In genomic region chr9:22886351-22886750, GRCm38 (mm10) we compare ENCODE assay signal across 25 mouse cellular contexts.
DNase-seq lines count a peak whose midpoint lies in the region; ATAC-seq and TF ChIP-seq lines count a peak whose summit lies in the region.
"Had no signal": no experiment of that assay in that cellular context is flagged by ENCODE, and none has a peak within 500 bp of the region (broad histone marks: within the 10 kb centered on the region; RNA-seq: fewer than 3 reads in every experiment).

No protein-coding gene starts in this region.

- no peaks in the 10 kb centered on the region for H3K4me1 ChIP-seq in heart, embryonic 10.5 days
- H3K4me1 ChIP-seq in CH12.LX (ENCODE audit: control insufficient read depth in 1 of 2, insufficient read depth in 2 of 2): peaks cover 9 to 34% of the 10 kb centered on the region in 2 experiments; a peak in 3 of 4 replicates
- H3K4me1 ChIP-seq: embryonic facial prominence, embryonic 15.5 days; lung, embryonic 15.5 days had no signal

- H3K27ac ChIP-seq in heart, embryonic 10.5 days: no peak overlapping the region
- no peak overlapping the region for H3K27ac ChIP-seq in CH12.LX (ENCODE audit: insufficient read depth, low read depth)
- H3K27ac ChIP-seq: embryonic facial prominence, embryonic 15.5 days; heart, adult 2 months; hindbrain, embryonic 14.5 days; limb, embryonic 12.5 days; lung, embryonic 15.5 days had no signal

- H3K27me3 ChIP-seq in heart, embryonic 10.5 days (ENCODE audit: insufficient read depth, poor library complexity, severe bottlenecking): no peaks in the 10 kb centered on the region
- no peaks in the 10 kb centered on the region for H3K27me3 ChIP-seq in CH12.LX (replicated peaks)
- H3K27me3 ChIP-seq: embryonic facial prominence, embryonic 15.5 days; limb, embryonic 12.5 days; lung, embryonic 15.5 days had no signal

- H3K36me3 ChIP-seq in heart, embryonic 10.5 days: no peaks in the 10 kb centered on the region
- no peaks in the 10 kb centered on the region for H3K36me3 ChIP-seq in CH12.LX (replicated peaks in 1 of 2; ENCODE audit: control insufficient read depth in 1 of 2, insufficient read depth in 1 of 2, low read length in 1 of 2)
- H3K36me3 ChIP-seq: embryonic facial prominence, embryonic 15.5 days; limb, embryonic 12.5 days; lung, embryonic 15.5 days had no signal

- no peak overlapping the region for H3K9ac ChIP-seq in CH12.LX (ENCODE audit: insufficient read depth, low read depth)
- H3K9ac ChIP-seq: embryonic facial prominence, embryonic 15.5 days; hindbrain, embryonic 14.5 days; limb, embryonic 12.5 days; lung, embryonic 15.5 days had no signal

- H3K4me2 ChIP-seq in CH12.LX (ENCODE audit: insufficient read depth, low read depth, poor library complexity, severe bottlenecking): no peak overlapping the region
- H3K4me2 ChIP-seq: embryonic facial prominence, embryonic 15.5 days; hindbrain, embryonic 14.5 days; limb, embryonic 12.5 days; liver, embryonic 11.5 days; lung, embryonic 15.5 days; midbrain, embryonic 11.5 days had no signal

- H3K9me3 ChIP-seq in heart, embryonic 10.5 days: no peaks in the 10 kb centered on the region
- H3K9me3 ChIP-seq in CH12.LX (replicated peaks; ENCODE audit: low read length): peaks cover 3% of the 10 kb centered on the region
- H3K9me3 ChIP-seq: embryonic facial prominence, embryonic 15.5 days; limb, embryonic 12.5 days; lung, embryonic 15.5 days had no signal

- TF ChIP-seq EP300 in CH12.LX (IDR thresholded peaks at IDR 0.05; ENCODE audit: low read length): 0 out of 2 replicates have a peak, but pooled peaks have one; percentile 37

- dilution Hi-C loops in CH12.LX (cut with MboI; ENCODE audit: extremely low pct_ligation_motif_present, extremely low pct_unique_long_range_greater_than_20kb, low sequenced_read_pairs): no loop called here

- TF ChIP-seq CTCF in CH12.LX (conservative IDR thresholded peaks at IDR 0.05 in 1 of 2, IDR thresholded peaks at IDR 0.05 in 1 of 2; ENCODE audit: low read depth in 2 of 2, low read length in 2 of 2): no peak

- no peak overlapping the region for H3K4me3 ChIP-seq in heart, embryonic 10.5 days
- H3K4me3 ChIP-seq in CH12.LX (replicated peaks in 1 of 3; ENCODE audit: low read depth in 2 of 3, low read length in 2 of 3, poor library complexity in 1 of 3): no peak overlapping the region
- H3K4me3 ChIP-seq: embryonic facial prominence, embryonic 15.5 days; heart, adult 2 months; limb, embryonic 12.5 days; lung, embryonic 15.5 days had no signal

- 80% methylated on average over 4 of the region's 4 CpGs for WGBS in heart, embryonic 10.5 days

- DNase-seq in adrenal gland, postnatal 14 days: peak; percentile 12
- no peak for DNase-seq in adrenal gland, adult 2 months
- DNase-seq in heart, adult 18-20 months: peak; percentile 28 to 50
- DNase-seq in heart, embryonic 10.5 days (ENCODE audit: low spot score): no peak
- peak; percentile 77 for DNase-seq in CH12.LX (ENCODE audit: extremely low read depth)
- DNase-seq in skeletal muscle tissue, adult 2 months (ENCODE audit: low read depth, low spot score): peak; percentile 26
- DNase-seq: adrenal gland, postnatal 25 days; cerebellum, adult 18-20 months; cerebellum, postnatal 10 days; gastrocnemius, postnatal 14 days; kidney, adult 11 months; kidney, postnatal 14 days; layer of hippocampus, adult 9-11 months; thymus, postnatal 4 days had no signal

- no peak for TF ChIP-seq RAD21 in CH12.LX (IDR thresholded peaks at IDR 0.05; ENCODE audit: low read depth, low read length)

- no peak for TF ChIP-seq POLR2A in CH12.LX (IDR thresholded peaks at IDR 0.05; ENCODE audit: low read depth, low read length)

- H3K79me2 ChIP-seq in CH12.LX (replicated peaks; ENCODE audit: control insufficient read depth, extremely low read depth, insufficient read depth, poor library complexity, severe bottlenecking): no peaks in the 10 kb centered on the region

- in situ Hi-C loops in CH12.LX (cut with MboI; ENCODE audit: low pct_ligation_motif_present, low pct_unique_long_range_greater_than_20kb, low sequenced_read_pairs): no loop called here

- no peak for ATAC-seq in erythroblast, adult 5-6 weeks (replicated peaks; ENCODE audit: low FRiP score, poor library complexity, severe bottlenecking)
- ATAC-seq: activated CD4-positive, CD25-positive, alpha-beta regulatory T cell, adult 4 months; forebrain, embryonic 14.5 days; midbrain, embryonic 16.5 days had no signal

TF ChIP-seq in CH12.LX, 34 proteins besides CTCF, POLR2A, EP300 and RAD21:
- TF ChIP-seq SIN3A (IDR thresholded peaks at IDR 0.05; ENCODE audit: low read length): no peak
- TF ChIP-seq GABPA (IDR thresholded peaks at IDR 0.05; ENCODE audit: insufficient replicate concordance, low read depth, low read length): no peak
- TF ChIP-seq JUND (conservative IDR thresholded peaks at IDR 0.05; ENCODE audit: low read depth, low read length): no peak
- TF ChIP-seq MAX (IDR thresholded peaks at IDR 0.05; ENCODE audit: low read length): no peak
- TF ChIP-seq IRF4 (IDR thresholded peaks at IDR 0.05; ENCODE audit: low read depth, low read length): no peak
- no peak for TF ChIP-seq ZNF384 (IDR thresholded peaks at IDR 0.05; ENCODE audit: low read depth, low read length)
- no peak for TF ChIP-seq BHLHE40 (IDR thresholded peaks at IDR 0.05; ENCODE audit: low read depth, low read length)
- no peak for TF ChIP-seq USF2 (conservative IDR thresholded peaks at IDR 0.05; ENCODE audit: low read depth, low read length)
- TF ChIP-seq CHD2 (IDR thresholded peaks at IDR 0.05; ENCODE audit: low read length): no peak
- TF ChIP-seq JUN (IDR thresholded peaks at IDR 0.05; ENCODE audit: insufficient read depth, low read depth, low read length): no peak

Comparison
In these comparisons a context has a peak if more than half of its experiments do, and no peak if none do; other contexts are left out.
1. DNase-seq: peak in adrenal gland, postnatal 14 days (single experiment), heart, adult 18-20 months (2 of 2), CH12.LX (single experiment) and skeletal muscle tissue, adult 2 months (single experiment); none in adrenal gland, adult 2 months (single experiment) and heart, embryonic 10.5 days (single experiment).